Mouse (Mus musculus) brain, embryonic 14.5 days (tissue): ENCODE data around the gene Hs1bp3.

ENCODE experiments used
- CTCF ChIP-seq: fragments of 200-500 bp; IDR thresholded peaks from 2 replicates; pipeline ENCODE4 v1.5.1; 2012; ENCODE audit warnings: inconsistent platforms, mild to moderate bottlenecking, moderate library complexity, borderline replicate concordance; ENCODE audit not compliant: insufficient read depth, insufficient read length; ENCODE audit errors: extremely low read depth
- POLR2A ChIP-seq: fragments of 200-500 bp; IDR thresholded peaks from 2 replicates; pipeline ENCODE4 v1.6.1; 2012; ENCODE audit warnings: mild to moderate bottlenecking, inconsistent platforms, borderline replicate concordance; ENCODE audit not compliant: poor library complexity, insufficient read depth, insufficient read length, severe bottlenecking; ENCODE audit errors: extremely low read depth

DNA sequence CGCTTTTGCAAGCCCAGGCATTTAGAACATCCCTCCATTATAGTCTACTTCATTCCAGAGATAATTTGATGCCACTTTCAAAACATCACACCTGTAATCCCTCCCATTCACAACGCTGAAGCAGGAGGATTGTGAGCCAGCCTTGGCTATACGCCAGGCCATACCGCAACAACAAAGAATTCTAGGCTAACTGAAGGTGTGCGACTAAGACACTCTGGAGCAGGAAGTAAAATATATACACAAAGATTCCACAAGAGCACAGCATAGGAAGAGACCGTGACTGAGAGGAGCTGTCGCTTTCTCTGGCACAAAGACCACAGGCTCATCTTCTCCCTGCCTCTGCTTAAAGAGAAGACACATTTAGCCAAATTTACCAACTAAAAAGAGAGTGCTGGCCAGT, 49.2 kb downstream of the Hs1bp3 start:
- TF ChIP-seq POLR2A (no peak), CTCF (no peak)
